Mouse (Mus musculus): ENCODE data around the gene Slc6a5.

Slc6a5 gene

DNA sequence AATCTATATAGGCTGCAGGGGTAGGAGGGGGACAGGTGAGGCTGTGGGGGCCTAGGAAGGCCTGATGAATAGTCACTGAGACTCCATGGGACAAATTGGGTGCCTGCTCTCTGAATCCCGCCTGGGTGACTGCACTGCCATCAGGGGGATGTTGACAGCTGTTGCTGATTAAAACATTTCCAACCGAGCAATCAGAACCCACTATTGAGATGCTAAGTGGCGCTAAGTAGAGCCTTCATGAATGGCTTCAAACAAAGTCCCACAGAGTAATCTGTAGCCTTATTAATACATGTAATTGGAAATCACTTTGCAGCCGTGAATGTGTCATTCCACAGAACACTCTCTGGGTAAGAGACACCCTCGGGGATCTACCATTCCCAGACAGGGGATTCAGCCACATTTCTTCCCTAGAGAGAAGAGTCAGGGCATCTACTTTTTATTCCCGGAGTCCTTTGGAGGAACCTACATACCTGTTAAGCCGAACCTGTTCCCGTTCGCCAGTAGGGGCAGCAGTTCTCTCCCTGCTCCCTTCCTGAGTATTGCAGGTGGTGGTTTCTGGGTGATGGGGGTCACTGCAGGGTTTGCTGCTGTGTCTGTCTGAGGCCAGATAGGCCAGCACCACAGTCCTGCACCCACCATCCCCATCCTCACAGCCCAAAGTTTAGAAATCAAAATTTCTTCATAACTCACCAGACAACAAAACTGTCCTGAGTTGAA is 71.7 kb downstream of the Slc6a5 start:
- DNase-seq (ENCODE audit: low spot score in 2 of 2): peak in 1 of 2 experiments; percentile 12

DNA sequence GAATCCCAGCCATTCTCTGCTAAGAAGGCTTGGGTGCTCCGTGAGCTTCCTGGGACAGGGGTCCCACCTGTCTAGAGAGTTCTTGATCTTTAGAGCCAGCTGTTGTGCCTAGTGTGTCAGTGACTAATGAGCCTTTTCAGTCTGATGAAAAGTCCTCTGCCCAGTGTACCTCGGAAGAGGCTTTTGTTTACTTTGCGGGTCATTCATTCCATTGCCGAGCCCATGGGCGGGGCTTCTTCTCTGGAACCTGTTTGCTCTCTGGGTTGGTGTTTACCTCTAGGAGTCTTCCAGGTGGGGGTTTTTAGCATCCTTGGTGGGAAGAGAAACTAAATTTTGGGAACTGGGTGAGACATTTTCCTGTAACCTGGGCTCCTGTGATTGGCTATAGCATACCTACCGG is 74.8 kb downstream of the Slc6a5 start:
- DNase-seq (ENCODE audit: low spot score in 2 of 2): no peak

- no peak for DNase-seq (ENCODE audit: low spot score in 2 of 2)
Measured at GRCm38 (mm10) chr7:49985947-49986346, 76.0 kb downstream of the Slc6a5 start.

DNA sequence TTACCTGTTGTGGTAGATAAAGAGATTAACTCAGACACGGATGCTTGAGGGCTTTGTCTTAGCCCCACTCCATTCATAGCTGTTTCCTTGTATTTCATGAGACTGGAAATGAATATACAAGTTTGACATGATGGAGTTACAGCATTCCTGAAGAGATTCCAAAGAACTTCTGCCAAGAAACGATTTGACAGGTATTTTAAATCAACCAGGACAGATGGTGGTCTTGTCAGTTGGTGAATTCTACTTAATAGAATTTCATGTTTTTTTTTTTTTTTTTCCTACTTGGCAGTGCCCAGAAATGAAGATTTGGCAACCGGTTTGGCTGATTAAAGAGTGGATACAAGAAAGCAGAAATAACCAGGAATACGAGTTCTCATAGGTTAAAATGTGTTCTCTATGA is 89.4 kb downstream of the Slc6a5 start:
- no peak for DNase-seq (ENCODE audit: low spot score in 2 of 2)

DNA sequence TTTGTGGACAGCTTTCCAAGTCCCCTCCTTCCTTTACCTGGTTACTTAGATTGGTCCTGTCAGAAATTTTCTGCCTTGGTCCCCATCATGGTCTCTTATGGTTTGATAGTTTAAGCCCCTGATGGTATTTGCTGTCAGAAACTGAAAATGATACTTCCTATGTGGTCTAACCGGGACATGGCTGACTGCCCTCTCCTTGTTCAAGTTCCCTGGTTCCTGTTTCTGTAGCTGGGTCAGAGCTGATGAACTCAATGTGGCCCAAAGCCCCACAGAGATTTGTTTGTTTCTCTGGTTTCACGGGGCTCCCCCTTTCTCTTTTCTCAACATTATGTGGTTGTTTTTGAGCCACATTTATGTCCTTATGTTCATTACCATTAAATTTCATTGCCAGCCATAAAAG is 95.3 kb downstream of the Slc6a5 start:
- DNase-seq (ENCODE audit: low spot score in 2 of 2): no peak

Measured in right cerebral cortex, adult 2 months (tissue).